Mouse (Mus musculus): ENCODE measurements around the gene Adgrg2.

DNA sequence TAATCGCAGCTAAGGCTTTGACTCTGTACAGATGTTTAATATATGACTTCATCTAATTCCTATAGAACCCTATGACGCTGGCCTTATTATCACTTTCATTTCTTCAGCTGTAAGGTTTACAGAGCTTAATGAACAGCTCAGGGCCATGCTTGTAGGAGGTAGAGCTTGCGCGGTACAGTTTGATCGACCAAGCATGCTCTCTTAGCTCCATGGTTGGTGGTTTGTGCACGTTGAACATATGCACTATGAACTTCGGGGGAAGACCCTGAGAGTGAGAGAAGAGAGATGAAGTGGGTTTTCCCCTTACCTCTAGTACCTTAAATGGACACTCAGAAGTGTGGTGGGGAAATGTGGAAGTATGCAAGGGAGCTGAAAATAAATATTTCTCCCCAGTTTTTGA is 41.7 kb downstream of the Adgrg2 start:
- TF ChIP-seq EP300 (IDR thresholded peaks at IDR 0.05; ENCODE audit: insufficient read depth, low read depth, low read length) = no peak
- no peak for TF ChIP-seq CTCF (IDR thresholded peaks at IDR 0.05; ENCODE audit: low read depth, low read length)
- no peak for TF ChIP-seq POLR2A (IDR thresholded peaks at IDR 0.05; ENCODE audit: insufficient read depth, low read length)

Measured in ES-Bruce4 (cell line).